Mouse (Mus musculus) cerebellum, postnatal 25 days (tissue): ENCODE results near the gene Ntn5.
"Not testable (repeated sequence)": the region's sequence is repeated elsewhere in the genome, so short reads cannot be mapped to it uniquely, and the experiment has no call there.

Experiments
- DNase-seq, 2 experiments: peaks; one replicate each; pipeline ENCODE4 v3.0.0; 2021; ENCODE audit warnings: mixed read lengths in 2 of 2

Gene Ntn5

GRCm38 (mm10) chr7:45683396-45684050, at the start of gene Ntn5:
TSS of gene Ntn5 (plus strand) at chr7:45684022.
- DNase-seq, result no peak

DNA sequence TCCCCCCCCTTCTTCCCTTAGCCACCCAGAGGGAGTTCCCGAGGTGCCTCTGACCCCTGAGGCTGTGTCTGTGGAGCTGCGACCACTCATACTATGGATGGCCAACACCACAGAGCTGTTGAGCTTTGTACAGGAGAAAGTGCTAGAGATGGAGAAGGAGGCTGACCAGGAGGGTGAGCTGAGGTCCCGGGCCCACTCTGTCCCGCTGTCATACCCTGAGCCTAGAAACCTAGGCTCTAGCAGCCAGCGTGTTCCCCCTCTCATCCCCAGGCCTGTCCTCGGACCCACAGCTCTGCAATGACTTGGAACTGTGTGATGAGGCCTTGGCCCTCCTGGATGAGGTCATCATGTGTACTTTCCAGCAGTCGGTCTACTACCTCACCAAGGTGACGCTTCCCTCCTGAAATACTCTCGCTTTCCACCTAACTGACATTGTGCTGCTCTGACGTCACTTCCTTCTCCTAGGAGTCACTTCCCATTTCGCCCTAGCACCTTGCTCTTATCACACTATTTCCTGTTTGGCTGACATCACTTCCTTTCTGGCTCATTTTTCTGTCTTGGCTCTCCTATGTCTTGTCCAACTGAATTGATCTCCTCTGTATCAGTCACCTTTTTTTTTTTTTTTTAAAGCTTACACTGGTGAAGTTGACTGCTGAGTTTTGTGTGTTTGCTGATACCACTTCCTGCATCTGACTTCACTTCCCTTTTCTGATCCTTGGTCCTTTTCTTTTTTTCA, 48.7 kb upstream of the Ntn5 start:
- no peak for DNase-seq

DNA sequence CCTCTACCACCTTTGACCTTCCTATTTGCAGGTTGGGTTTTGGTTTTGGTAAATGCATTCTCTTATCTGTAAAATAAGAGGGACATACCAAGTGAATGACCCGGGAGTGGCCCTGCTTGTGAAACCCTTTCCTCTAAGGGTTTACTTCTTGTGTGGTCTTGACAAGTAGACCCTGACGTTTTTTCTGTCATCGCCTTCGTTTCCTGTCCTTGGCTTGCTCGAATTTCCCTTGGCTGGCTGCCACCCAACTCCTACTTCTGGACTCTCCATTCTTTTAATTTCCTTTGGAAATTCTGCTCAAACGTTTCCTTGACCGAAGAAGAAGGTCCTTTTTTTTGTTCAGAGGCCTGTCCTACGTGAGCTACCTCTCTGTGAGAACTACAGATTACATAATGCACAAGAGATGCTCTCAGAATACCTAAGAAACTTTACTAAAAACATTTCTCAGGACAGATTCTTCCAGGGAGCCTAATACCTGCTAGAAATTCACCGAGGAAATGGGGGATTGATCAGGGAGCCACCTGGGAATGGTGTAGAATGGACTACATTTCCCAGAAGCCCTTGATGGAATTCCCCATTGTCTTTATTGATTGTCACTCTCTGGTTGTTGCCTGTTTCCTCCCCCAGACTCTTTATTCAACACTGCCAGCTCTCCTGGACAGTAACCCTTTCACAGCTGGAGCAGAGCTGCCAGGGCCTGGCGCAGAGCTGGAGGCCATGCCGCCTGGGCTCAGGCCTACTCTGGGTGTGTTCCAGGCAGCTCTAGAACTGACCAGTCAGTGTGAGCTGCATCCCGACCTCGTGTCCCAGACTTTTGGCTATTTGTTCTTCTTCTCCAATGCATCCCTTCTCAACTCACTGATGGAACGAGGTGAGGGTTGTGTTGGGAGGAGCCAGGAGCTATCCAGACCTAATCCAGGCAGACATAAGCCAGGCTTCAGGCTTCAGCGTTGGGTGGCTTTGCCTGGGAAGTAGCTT, 47.8 kb upstream of the Ntn5 start:
- DNase-seq, result peak in 1 of 2 experiments; percentile 33

GRCm38 (mm10) chr7:45637710-45638109, 46.1 kb upstream of the Ntn5 start:
- peak in 1 of 2 experiments; percentile 43 for DNase-seq

DNA sequence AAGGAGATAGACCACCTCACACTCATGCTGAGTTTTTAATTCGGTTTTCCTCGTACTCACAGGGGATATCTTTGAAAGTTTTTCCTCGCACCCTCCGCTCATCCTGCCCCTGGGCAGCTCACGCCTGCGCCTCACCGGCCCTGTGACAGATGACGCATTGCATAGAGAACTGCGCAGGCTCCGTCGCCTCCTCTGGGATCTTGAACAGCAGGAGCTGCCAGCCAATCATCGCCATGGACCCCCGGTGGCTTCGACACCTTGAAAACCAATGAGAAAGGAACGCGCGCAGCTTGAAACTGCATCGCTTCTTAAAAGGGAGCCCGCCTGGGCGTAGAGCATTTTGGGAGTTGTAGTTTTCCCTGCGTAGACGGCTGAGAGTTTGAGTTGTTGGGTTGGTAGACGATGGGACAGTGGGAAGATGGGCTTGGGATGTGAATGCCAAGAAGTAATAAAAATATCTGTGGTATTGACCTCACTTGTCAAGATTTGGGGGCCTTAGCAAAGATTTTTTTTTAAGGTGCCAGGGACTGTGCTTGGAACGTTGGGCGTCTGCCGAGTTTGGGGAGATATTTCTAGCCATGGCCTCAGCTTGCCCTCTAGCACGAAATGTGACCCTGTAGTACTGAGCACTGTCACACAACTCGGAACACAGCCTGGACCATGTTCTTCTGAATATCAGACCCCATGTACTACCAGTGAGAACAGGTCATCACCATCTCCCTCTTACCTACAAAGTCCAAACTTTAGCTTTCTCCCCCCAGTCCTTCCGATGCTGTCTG, 45.0 kb upstream of the Ntn5 start:
- DNase-seq, result peak; percentile 98 to 99

- DNase-seq, result peak in 1 of 2 experiments; percentile 42
These were observed 44.2 kb upstream of the Ntn5 start, which contains the start of gene Mamstr for GRCm38 (mm10) chr7:45639561-45640027. TSS of gene Mamstr (plus strand) at chr7:45639977.

GRCm38 (mm10) chr7:45640191-45640957, 43.4 kb upstream of the Ntn5 start:
- DNase-seq, result peak in 1 of 2 experiments; percentile 28

DNA sequence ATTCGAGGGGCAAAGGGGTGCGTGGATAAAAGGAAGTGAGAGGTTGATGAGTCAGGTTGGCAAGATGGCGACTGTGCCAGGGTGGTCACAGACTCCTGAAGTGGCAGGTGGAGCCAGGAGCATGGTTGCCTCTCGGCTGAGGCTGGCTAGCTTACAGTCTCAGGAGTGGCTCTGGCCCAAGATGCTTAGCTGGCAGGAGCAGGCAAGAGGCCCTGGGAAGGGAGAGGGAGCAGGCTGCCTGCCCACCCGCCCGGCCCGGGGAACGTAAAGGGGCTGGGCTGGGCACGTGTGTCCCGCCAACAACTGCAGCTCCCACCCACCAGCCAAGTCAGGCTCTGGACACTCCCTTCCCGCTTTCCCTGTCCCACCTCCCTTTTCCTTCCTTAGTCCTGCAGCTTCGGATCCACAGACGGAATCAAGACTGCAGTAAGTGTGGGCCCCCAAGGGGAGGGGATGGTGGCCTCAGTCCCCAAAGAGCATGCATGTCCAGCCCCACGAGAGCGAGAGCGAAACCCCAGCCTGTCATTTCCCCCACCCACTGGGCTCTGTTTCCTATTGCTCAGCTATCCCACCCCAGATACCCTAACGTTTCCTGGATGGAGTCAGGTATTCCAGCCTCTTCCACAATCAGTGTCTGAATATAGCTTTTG, 42.3 kb upstream of the Ntn5 start:
- peak; percentile 68 to 77 for DNase-seq

DNA sequence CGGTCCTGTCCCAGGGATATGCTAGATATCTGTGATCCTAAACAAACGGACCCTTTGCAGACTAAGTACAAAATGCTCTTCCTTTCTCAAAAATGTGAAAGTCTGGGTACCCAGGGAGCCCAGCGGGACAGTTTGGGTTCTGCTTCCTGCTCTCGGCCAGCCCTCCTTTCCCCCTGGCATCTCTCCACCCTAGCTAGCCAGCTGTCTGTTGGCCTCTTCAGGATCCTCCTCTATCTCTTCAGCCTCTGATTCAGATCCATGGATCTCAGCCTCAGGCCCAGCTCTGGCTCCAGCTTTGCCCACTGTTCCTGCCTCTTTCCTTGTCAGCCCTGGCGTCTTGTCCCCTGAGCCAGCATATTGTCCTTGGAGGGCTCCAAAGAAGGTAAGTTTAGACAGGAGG, 41.7 kb upstream of the Ntn5 start:
- DNase-seq, result peak; percentile 65 to 68

DNA sequence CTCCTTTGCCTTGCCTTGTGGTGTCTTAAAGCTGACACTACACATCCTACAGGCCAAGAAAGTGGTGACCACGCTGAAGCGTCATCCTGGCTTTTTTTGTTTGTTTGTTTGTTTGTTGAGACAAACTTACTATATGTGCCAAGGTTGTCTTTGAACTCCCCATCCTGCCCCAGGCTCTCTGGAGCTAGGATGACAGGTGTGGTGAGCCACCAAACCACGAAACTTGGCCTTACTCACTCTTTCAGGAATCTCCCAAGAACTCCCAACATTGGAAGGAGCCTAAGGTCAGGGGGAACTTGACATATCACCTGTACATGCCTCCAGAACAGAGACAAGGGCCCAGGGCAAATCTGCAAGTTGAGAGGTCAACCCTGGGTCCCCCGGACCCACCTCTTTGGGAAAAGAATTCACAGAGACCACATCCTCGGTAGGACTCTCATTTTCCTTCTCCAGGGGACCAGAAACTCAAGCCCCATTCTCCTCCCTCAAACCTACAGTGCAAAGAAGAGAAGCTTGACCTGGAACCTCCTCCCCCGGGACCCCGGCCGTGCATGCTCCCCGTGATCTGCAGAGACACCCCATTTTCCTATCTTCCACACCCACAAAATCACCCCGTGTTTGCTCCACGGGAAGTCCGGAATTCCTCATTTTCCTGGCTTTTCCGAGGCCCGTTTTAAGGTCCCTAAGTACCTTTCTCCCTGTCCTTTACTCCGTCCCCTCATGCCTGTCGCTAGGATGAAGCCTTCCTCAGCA, 41.1 kb upstream of the Ntn5 start:
- peak in 1 of 2 experiments; percentile 53 for DNase-seq

DNA sequence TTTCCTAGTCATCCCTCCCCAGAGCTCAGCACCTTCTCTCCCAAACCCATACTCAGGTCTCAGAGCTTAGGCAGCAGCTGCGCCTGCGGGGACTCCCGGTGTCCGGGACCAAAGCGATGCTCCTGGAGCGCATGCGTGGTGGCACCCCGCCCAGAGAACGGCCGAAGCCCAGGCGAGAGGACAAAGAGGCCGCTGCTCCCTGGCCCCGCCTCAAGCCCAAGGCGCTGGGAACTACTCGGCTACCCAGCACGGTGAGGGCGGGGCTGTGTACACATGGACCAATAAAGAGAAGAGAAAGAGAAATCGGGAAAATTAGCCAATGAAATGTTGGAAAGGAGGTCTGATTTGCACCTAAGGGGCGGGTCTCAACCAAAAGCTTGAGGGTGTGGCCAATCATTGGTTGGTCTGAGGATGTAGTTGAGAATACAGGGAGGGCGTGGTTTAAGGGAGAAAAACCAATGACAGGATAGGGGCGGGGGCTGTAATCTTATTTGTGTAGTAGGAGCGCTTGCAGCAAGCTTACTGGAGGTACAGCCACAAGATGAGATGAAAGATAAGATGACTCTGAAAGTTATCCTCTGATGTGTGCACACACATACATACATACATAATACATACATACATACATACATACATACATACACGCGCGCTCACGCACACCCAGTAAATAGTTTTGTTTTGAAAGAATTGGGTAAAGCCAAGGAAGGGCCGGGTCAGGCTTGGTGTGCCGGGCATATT, 40.2 kb upstream of the Ntn5 start:
- DNase-seq, result peak; percentile 99 to 100

- DNase-seq, result peak; percentile 74 to 78
These were observed 39.6 kb upstream of the Ntn5 start for GRCm38 (mm10) chr7:45644183-45644582.

GRCm38 (mm10) chr7:45644872-45645590, 38.8 kb upstream of the Ntn5 start:
- peak in 1 of 2 experiments; percentile 31 for DNase-seq

DNA sequence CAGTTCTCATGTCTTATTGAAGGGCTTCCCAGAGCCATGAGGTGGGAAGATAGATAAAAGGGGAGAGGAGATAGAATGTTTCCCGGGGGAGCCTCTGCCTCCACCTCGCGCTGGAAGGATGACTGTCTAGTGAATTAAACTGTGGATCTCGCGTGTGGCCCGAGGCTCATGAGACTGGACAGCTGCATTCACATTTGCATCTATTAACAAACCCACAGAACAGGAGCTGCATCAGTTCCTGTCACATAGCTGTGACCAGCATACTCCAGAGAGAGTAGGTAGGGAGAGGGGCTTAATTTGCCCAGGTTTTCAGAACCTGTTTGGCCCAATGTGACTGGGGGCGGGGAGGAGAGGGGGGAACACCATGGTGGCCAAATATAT, 38.2 kb upstream of the Ntn5 start:
- DNase-seq, result no peak

DNA sequence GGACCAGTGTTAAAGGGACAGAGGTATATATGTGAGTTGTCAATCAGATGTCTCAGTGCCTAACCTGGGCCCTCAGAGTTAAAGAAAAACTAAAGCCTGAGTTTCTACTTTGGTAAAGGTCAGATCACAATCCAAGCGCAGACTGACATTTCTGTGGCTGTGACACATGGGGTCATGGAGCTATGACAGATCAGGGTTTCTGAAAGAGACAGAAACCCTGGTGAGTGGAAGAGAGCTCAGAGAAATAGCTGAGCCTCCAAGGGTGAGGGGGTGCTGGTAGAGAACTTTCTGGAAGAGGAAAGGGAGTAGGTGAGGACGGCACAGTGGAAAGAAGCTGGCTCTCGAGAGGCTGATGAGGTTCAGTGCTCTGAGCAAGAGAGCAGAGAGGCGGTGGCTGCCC, 37.2 kb upstream of the Ntn5 start:
- no peak for DNase-seq

- no peak for DNase-seq
These were observed 34.5 kb upstream of the Ntn5 start for GRCm38 (mm10) chr7:45649351-45649750.

- DNase-seq, result not testable (repeated sequence)
These were observed 33.3 kb upstream of the Ntn5 start for GRCm38 (mm10) chr7:45650484-45650883.

DNA sequence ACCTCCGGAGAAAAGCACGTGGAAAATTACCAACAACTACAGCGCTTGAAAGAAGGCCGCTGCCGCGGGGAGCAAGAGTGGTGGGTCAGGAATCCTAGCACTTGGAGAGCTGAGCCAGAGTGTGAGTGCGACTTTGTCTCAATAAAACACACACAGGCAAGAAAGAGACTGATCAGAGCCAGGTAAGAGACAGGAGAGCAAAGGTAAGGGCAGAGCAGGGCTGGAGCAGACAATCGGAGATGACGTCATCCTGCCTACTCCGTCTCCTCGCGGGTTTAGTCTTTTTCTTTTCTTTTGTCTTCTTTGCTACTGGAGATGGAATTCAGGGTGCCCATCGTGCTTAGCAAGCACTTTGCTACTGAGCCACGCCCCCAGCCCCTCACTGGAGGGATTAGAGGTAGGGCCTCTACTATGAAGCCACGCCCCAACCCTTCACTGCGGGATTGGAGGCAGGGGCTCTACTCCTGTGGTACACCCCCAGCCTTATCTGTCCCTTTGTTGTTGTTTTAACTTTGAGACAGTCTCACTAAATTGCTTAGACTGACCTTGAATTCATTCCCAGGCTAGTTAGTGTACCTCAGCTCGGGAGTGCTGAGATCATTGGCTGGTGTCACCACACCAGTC, 29.3 kb upstream of the Ntn5 start:
- DNase-seq, result no peak
